Comparison of ENCODE assay signal across 20 mouse cellular contexts in genomic region chr2:52386451-52386850, GRCm38 (mm10). TPM values are rescaled to one million over a fixed set of nuclear protein-coding genes. Genes with fewer than 3 reads are reported as not detected.
DNase-seq lines count a peak whose midpoint lies in the region; ATAC-seq and TF ChIP-seq lines count a peak whose summit lies in the region.
"Had no signal": no experiment of that assay in that cellular context is flagged by ENCODE, and none has a peak within 500 bp of the region (broad histone marks: within the 10 kb centered on the region; RNA-seq: fewer than 3 reads in every experiment).

No protein-coding gene starts in this region.

- 46% methylated on average over 6 of the region's 6 CpGs for WGBS in heart, embryonic 12.5 days
- WGBS in heart, postnatal 0 days = 42% methylated on average over 6 of the region's 6 CpGs
- WGBS in lung, embryonic 14.5 days = 46% methylated on average over 6 of the region's 6 CpGs

- TF ChIP-seq EP300 in heart, postnatal 0 days (IDR thresholded peaks at IDR 0.05; ENCODE audit: low read depth) = no peak

- intact Hi-C loops in heart, postnatal 14 days (cut with DNase I) = no loop called here

- H3K27ac ChIP-seq in heart, embryonic 12.5 days (ENCODE audit: poor library complexity, severe bottlenecking) = peak overlapping the region; percentile 41; the same call in 1 of the 2 replicates
- peak overlapping the region; percentile 68; the same call in 1 of the 2 replicates for H3K27ac ChIP-seq in heart, postnatal 0 days (ENCODE audit: low read depth)
- H3K27ac ChIP-seq in lung, embryonic 14.5 days (ENCODE audit: low read depth) = 0 out of 2 replicates have a peak overlapping the region, but pooled peaks have one; percentile 16
- H3K27ac ChIP-seq: forebrain, embryonic 13.5 days; stomach, embryonic 15.5 days had no signal

- no peak for TF ChIP-seq CTCF in heart, postnatal 0 days (IDR thresholded peaks at IDR 0.05; ENCODE audit: low read depth)
- TF ChIP-seq CTCF in lung, embryonic 14.5 days (IDR thresholded peaks at IDR 0.05; ENCODE audit: low read depth) = no peak

- H3K4me3 ChIP-seq in heart, embryonic 12.5 days = no peak overlapping the region
- H3K4me3 ChIP-seq in heart, postnatal 0 days (ENCODE audit: low read depth, low read length) = no peak overlapping the region
- H3K4me3 ChIP-seq in lung, embryonic 14.5 days (ENCODE audit: low read depth, low read length) = no peak overlapping the region
- H3K4me3 ChIP-seq: forebrain, embryonic 13.5 days; stomach, embryonic 15.5 days had no signal

- ATAC-seq in heart, embryonic 12.5 days (ENCODE audit: insufficient number of reproducible peaks, low FRiP score) = 0 out of 2 replicates have a peak, but pooled peaks have one; percentile 39
- ATAC-seq in heart, postnatal 0 days (ENCODE audit: insufficient read depth, low read depth) = peak; percentile 69
- ATAC-seq in lung, embryonic 14.5 days (ENCODE audit: insufficient read depth) = no peak
- ATAC-seq: forebrain, embryonic 13.5 days; hindbrain, embryonic 16.5 days; midbrain, embryonic 16.5 days; Patski had no signal

- no peaks in the 10 kb centered on the region for H3K9me3 ChIP-seq in heart, embryonic 12.5 days (replicated peaks)
- H3K9me3 ChIP-seq in heart, postnatal 0 days (replicated peaks; ENCODE audit: control insufficient read depth, low read length) = no peaks in the 10 kb centered on the region
- no peaks in the 10 kb centered on the region for H3K9me3 ChIP-seq in lung, embryonic 14.5 days (ENCODE audit: low read depth, low read length)
- H3K9me3 ChIP-seq: forebrain, embryonic 13.5 days; stomach, embryonic 15.5 days had no signal

- no peaks in the 10 kb centered on the region for H3K27me3 ChIP-seq in heart, embryonic 12.5 days (replicated peaks)
- no peaks in the 10 kb centered on the region for H3K27me3 ChIP-seq in heart, postnatal 0 days (ENCODE audit: control insufficient read depth, insufficient read depth, low read length)
- H3K27me3 ChIP-seq in lung, embryonic 14.5 days (ENCODE audit: insufficient read depth, low read length) = no peaks in the 10 kb centered on the region
- H3K27me3 ChIP-seq: forebrain, embryonic 13.5 days; Patski; stomach, embryonic 15.5 days had no signal

- peaks cover 16% of the 10 kb centered on the region for H3K4me1 ChIP-seq in heart, embryonic 12.5 days (replicated peaks)
- H3K4me1 ChIP-seq in heart, postnatal 0 days (ENCODE audit: control insufficient read depth, insufficient read depth) = peaks cover 8% of the 10 kb centered on the region; the same call in 1 of the 2 replicates
- no peaks in the 10 kb centered on the region for H3K4me1 ChIP-seq in lung, embryonic 14.5 days (ENCODE audit: insufficient read depth)
- H3K4me1 ChIP-seq: forebrain, embryonic 13.5 days; stomach, embryonic 15.5 days had no signal

- no peak overlapping the region; the same call in 1 of the 2 replicates for H3K4me2 ChIP-seq in heart, embryonic 12.5 days
- peak overlapping the region; percentile 41; the same call in 1 of the 2 replicates for H3K4me2 ChIP-seq in heart, postnatal 0 days (ENCODE audit: low read depth, low read length)
- no peak overlapping the region for H3K4me2 ChIP-seq in lung, embryonic 14.5 days
- H3K4me2 ChIP-seq: forebrain, embryonic 13.5 days; midbrain, embryonic 11.5 days had no signal

- no peak for DNase-seq in heart, postnatal 14 days
- DNase-seq in heart, postnatal 0 days (ENCODE audit: low spot score) = no peak
- no peak for DNase-seq in heart, adult 9 months (ENCODE audit: low spot score in 2 of 2)
- DNase-seq in lung, embryonic 14.5 days = no peak
- no peak for DNase-seq in lung, postnatal 4 days
- DNase-seq in cerebellum, adult 9-11 months = no peak
- DNase-seq: cerebellum, adult 8-10 months; cerebellum, postnatal 36 days; kidney, adult 9 months; kidney, postnatal 25 days; right cerebral cortex, postnatal 25 days; thymus, adult 18-20 months; thymus, postnatal 25 days had no signal

- no peaks in the 10 kb centered on the region for H3K36me3 ChIP-seq in heart, embryonic 12.5 days
- no peaks in the 10 kb centered on the region for H3K36me3 ChIP-seq in heart, postnatal 0 days (replicated peaks; ENCODE audit: control insufficient read depth, insufficient read depth, low read length)
- H3K36me3 ChIP-seq in lung, embryonic 14.5 days (ENCODE audit: insufficient read depth) = no peaks in the 10 kb centered on the region
- H3K36me3 ChIP-seq: stomach, embryonic 15.5 days had no signal

- H3K9ac ChIP-seq in heart, embryonic 12.5 days = no peak overlapping the region
- no peak overlapping the region for H3K9ac ChIP-seq in heart, postnatal 0 days (replicated peaks; ENCODE audit: low read depth, low read length)
- H3K9ac ChIP-seq in lung, embryonic 14.5 days = no peak overlapping the region
- H3K9ac ChIP-seq: forebrain, embryonic 13.5 days; stomach, embryonic 15.5 days had no signal

RNA-seq across cellular contexts. Expression of gene Neb, which starts 8.2 kb away (rescaled TPM):
- polyA plus RNA-seq in heart, embryonic 12.5 days (2016; fragmentation: Nextera tagmentation; extraction: Ambion mirVana) = 2.0 and 2.6 TPM in 2 replicates
- 1 to 10 TPM; 2.5 to 2.8 TPM for total RNA-seq in heart, postnatal 14 days (2021)
- 1.4 and 6.0 TPM in 2 replicates for total RNA-seq in heart, postnatal 0 days (2014; rRNA removed; ENCODE audit: low replicate concordance)
- polyA plus RNA-seq in heart, postnatal 0 days (2015; fragmentation: Nextera tagmentation; extraction: Ambion mirVana) = 2.1 and 4.4 TPM in 2 replicates
- 0.59 and 1.3 TPM in 2 replicates for polyA plus RNA-seq in lung, embryonic 14.5 days (2014; fragmentation: Nextera tagmentation; extraction: Ambion mirVana)

RNA-seq across cellular contexts. Expression of gene Arl5a, which starts 38.2 kb away (rescaled TPM):
- 86.4 and 90.9 TPM in 2 replicates for polyA plus RNA-seq in heart, embryonic 12.5 days (2016; fragmentation: Nextera tagmentation; extraction: Ambion mirVana)
- 10 to 100 TPM; 33.6 to 36.4 TPM for total RNA-seq in heart, postnatal 14 days (2021)
- total RNA-seq in heart, postnatal 0 days (2014; rRNA removed; ENCODE audit: low replicate concordance) = 57.5 and 73.2 TPM in 2 replicates
- polyA plus RNA-seq in heart, postnatal 0 days (2015; fragmentation: Nextera tagmentation; extraction: Ambion mirVana) = 23.9 and 26.2 TPM in 2 replicates
- polyA plus RNA-seq in lung, embryonic 14.5 days (2014; fragmentation: Nextera tagmentation; extraction: Ambion mirVana) = 63.6 and 71.0 TPM in 2 replicates

Comparison
In these comparisons a context has a peak if more than half of its experiments do, and no peak if none do; other contexts are left out.
1. H3K27ac ChIP-seq: peak in every context shown above with its lines; median percentile 68 in heart, postnatal 0 days; 41 in heart, embryonic 12.5 days; 16 in lung, embryonic 14.5 days.